In genomic region chr6:116667382-116667781, GRCm38 (mm10) we compare ENCODE assay signal across 22 mouse cellular contexts. TPM values are rescaled to one million over a fixed set of nuclear protein-coding genes. Genes with fewer than 3 reads are reported as not detected.
DNase-seq lines count a peak whose midpoint lies in the region; ATAC-seq and TF ChIP-seq lines count a peak whose summit lies in the region.
"Had no signal": no experiment of that assay in that cellular context is flagged by ENCODE, and none has a peak within 500 bp of the region (broad histone marks: within the 10 kb centered on the region; RNA-seq: fewer than 3 reads in every experiment).

No protein-coding gene starts in this region.

- no peak for TF ChIP-seq CTCF in hindbrain, postnatal 0 days (IDR thresholded peaks at IDR 0.05; ENCODE audit: low read depth)
- TF ChIP-seq CTCF in thymus, adult 2 months (IDR thresholded peaks at IDR 0.05; ENCODE audit: borderline replicate concordance, control insufficient read depth, extremely low read depth, insufficient read depth, low read length, poor library complexity), result no peak

- H3K27me3 ChIP-seq in hindbrain, embryonic 11.5 days (ENCODE audit: control insufficient read depth, insufficient read depth, low read length), result no peaks in the 10 kb centered on the region
- H3K27me3 ChIP-seq in hindbrain, postnatal 0 days (ENCODE audit: insufficient read depth, low read length), result no peaks in the 10 kb centered on the region
- H3K27me3 ChIP-seq in hindbrain, embryonic 14.5 days (ENCODE audit: control insufficient read depth, insufficient read depth, low read length), result no peaks in the 10 kb centered on the region
- H3K27me3 ChIP-seq in thymus, adult 2 months (ENCODE audit: control insufficient read depth, insufficient read depth, low read length), result no peaks in the 10 kb centered on the region

- H3K36me3 ChIP-seq in hindbrain, embryonic 11.5 days (ENCODE audit: control insufficient read depth, insufficient read depth, low read length), result no peaks in the 10 kb centered on the region
- no peaks in the 10 kb centered on the region for H3K36me3 ChIP-seq in hindbrain, postnatal 0 days (ENCODE audit: insufficient read depth, low read length)
- H3K36me3 ChIP-seq in hindbrain, embryonic 14.5 days (replicated peaks; ENCODE audit: control insufficient read depth, insufficient read depth), result no peaks in the 10 kb centered on the region
- H3K36me3 ChIP-seq in thymus, adult 2 months (ENCODE audit: control insufficient read depth, insufficient read depth, low read length), result no peaks in the 10 kb centered on the region
- H3K36me3 ChIP-seq: embryonic facial prominence, embryonic 10.5 days; heart, embryonic 12.5 days; limb, embryonic 12.5 days had no signal

- H3K9ac ChIP-seq in hindbrain, embryonic 11.5 days (ENCODE audit: low read depth, low read length), result no peak overlapping the region
- H3K9ac ChIP-seq in hindbrain, postnatal 0 days (replicated peaks; ENCODE audit: low read length), result no peak overlapping the region
- no peak overlapping the region for H3K9ac ChIP-seq in hindbrain, embryonic 14.5 days
- H3K9ac ChIP-seq: heart, embryonic 12.5 days; limb, embryonic 12.5 days; liver, postnatal 0 days had no signal

- no peak overlapping the region for H3K4me2 ChIP-seq in hindbrain, embryonic 11.5 days (replicated peaks; ENCODE audit: low read depth, low read length)
- H3K4me2 ChIP-seq in hindbrain, postnatal 0 days (ENCODE audit: low read depth, low read length), result no peak overlapping the region
- no peak overlapping the region for H3K4me2 ChIP-seq in hindbrain, embryonic 14.5 days (replicated peaks)
- H3K4me2 ChIP-seq: heart, embryonic 12.5 days; limb, embryonic 12.5 days; liver, embryonic 11.5 days had no signal

- no peak for TF ChIP-seq POLR2A in thymus, adult 2 months (IDR thresholded peaks at IDR 0.05; ENCODE audit: control insufficient read depth, extremely low read depth, insufficient read depth, low read length, poor library complexity)

- no peak overlapping the region for H3K4me3 ChIP-seq in hindbrain, embryonic 11.5 days (ENCODE audit: low read depth, low read length)
- H3K4me3 ChIP-seq in hindbrain, postnatal 0 days (ENCODE audit: low read length), result no peak overlapping the region
- H3K4me3 ChIP-seq in hindbrain, embryonic 14.5 days (replicated peaks; ENCODE audit: low read length), result no peak overlapping the region
- no peak overlapping the region for H3K4me3 ChIP-seq in thymus, adult 2 months (ENCODE audit: control insufficient read depth, insufficient read depth, low read length)
- H3K4me3 ChIP-seq: embryonic facial prominence, embryonic 10.5 days; heart, embryonic 12.5 days; limb, embryonic 12.5 days had no signal

- H3K27ac ChIP-seq in hindbrain, embryonic 11.5 days (ENCODE audit: low read depth, low read length), result peak overlapping the region; percentile 24
- H3K27ac ChIP-seq in hindbrain, postnatal 0 days, result no peak overlapping the region
- H3K27ac ChIP-seq in hindbrain, embryonic 14.5 days, result peak overlapping the region; percentile 32
- no peak overlapping the region for H3K27ac ChIP-seq in thymus, adult 2 months (ENCODE audit: control insufficient read depth, insufficient read depth, low read length)
- H3K27ac ChIP-seq: embryonic facial prominence, embryonic 10.5 days; limb, embryonic 12.5 days had no signal

- no peak for ATAC-seq in hindbrain, embryonic 11.5 days (ENCODE audit: low FRiP score)
- ATAC-seq in hindbrain, postnatal 0 days, result no peak
- no peak for ATAC-seq in hindbrain, embryonic 14.5 days (ENCODE audit: low FRiP score)
- ATAC-seq: liver, postnatal 0 days; lung, postnatal 0 days had no signal

- no peaks in the 10 kb centered on the region for H3K9me3 ChIP-seq in hindbrain, embryonic 11.5 days (ENCODE audit: control insufficient read depth, low read length)
- H3K9me3 ChIP-seq in hindbrain, postnatal 0 days (ENCODE audit: low read length), result no peaks in the 10 kb centered on the region
- H3K9me3 ChIP-seq in hindbrain, embryonic 14.5 days (ENCODE audit: control insufficient read depth, low read length), result no peaks in the 10 kb centered on the region
- H3K9me3 ChIP-seq: embryonic facial prominence, embryonic 10.5 days; heart, embryonic 12.5 days; limb, embryonic 12.5 days had no signal

- peak; percentile 51 for DNase-seq in hindbrain, embryonic 11.5 days (ENCODE audit: low spot score)
- DNase-seq in hindbrain, postnatal 0 days (ENCODE audit: low spot score), result no peak
- DNase-seq in 3134 (ENCODE audit: extremely low read depth, insufficient read length, low spot score) (peak; percentile 66), 3T3-L1 (ENCODE audit: low read depth, low spot score) (peak; percentile 53)
- DNase-seq in hindbrain, embryonic 14.5 days (ENCODE audit: low spot score), result no peak
- DNase-seq in thymus, adult 2 months, result no peak
- no peak for DNase-seq in Muller cell, postnatal 12 days (ENCODE audit: inconsistent ontology term)
- DNase-seq: adrenal gland, postnatal 36 days; cerebellum, adult 11 months; cerebellum, adult 9-11 months; gastrocnemius, postnatal 14 days; heart, adult 18-20 months; heart, postnatal 10 days; kidney, adult 11 months; kidney, postnatal 4 days; liver, postnatal 0 days; thymus, postnatal 36 days had no signal

- 68% methylated on average over 3 of the region's 3 CpGs for WGBS in hindbrain, embryonic 11.5 days
- 58% methylated on average over 3 of the region's 3 CpGs for WGBS in hindbrain, postnatal 0 days
- WGBS in hindbrain, embryonic 14.5 days, result 53% methylated on average over 3 of the region's 3 CpGs
- WGBS in thymus, adult 2 months, result 91% methylated on average over 3 of the region's 3 CpGs

- peaks cover 19% of the 10 kb centered on the region for H3K4me1 ChIP-seq in hindbrain, embryonic 11.5 days (replicated peaks; ENCODE audit: control insufficient read depth, insufficient read depth, low read length)
- peaks cover 20% of the 10 kb centered on the region for H3K4me1 ChIP-seq in hindbrain, postnatal 0 days (ENCODE audit: insufficient read depth, low read length)
- peaks cover 44% of the 10 kb centered on the region for H3K4me1 ChIP-seq in hindbrain, embryonic 14.5 days (replicated peaks; ENCODE audit: control insufficient read depth, insufficient read depth, low read length)
- H3K4me1 ChIP-seq in thymus, adult 2 months (replicated peaks; ENCODE audit: control insufficient read depth, insufficient read depth, low read length), result no peaks in the 10 kb centered on the region

RNA-seq across cellular contexts. Expression of gene Rassf4, which starts 6.4 kb away (rescaled TPM):
- 60.7 and 78.3 TPM in 2 replicates for polyA plus RNA-seq in hindbrain, embryonic 11.5 days (2014; fragmentation: Nextera tagmentation; extraction: Ambion mirVana)
- total RNA-seq in hindbrain, postnatal 0 days (2014; rRNA removed), result 18.2 and 37.1 TPM in 2 replicates
- 29.4 and 32.1 TPM in 2 replicates for polyA plus RNA-seq in hindbrain, postnatal 0 days (2015; fragmentation: Nextera tagmentation; extraction: Ambion mirVana)
- polyA plus RNA-seq in hindbrain, embryonic 14.5 days (2014; fragmentation: Nextera tagmentation; extraction: Ambion mirVana), result 30.3 and 33.1 TPM in 2 replicates
- polyA plus RNA-seq in thymus, adult 2 months (2012; rRNA removed), result 10.5 and 14.2 TPM in 2 replicates

RNA-seq across cellular contexts. Expression of gene Depp1, which starts 17.0 kb away (rescaled TPM):
- 9.8 and 12.0 TPM in 2 replicates for polyA plus RNA-seq in hindbrain, embryonic 11.5 days (2014; fragmentation: Nextera tagmentation; extraction: Ambion mirVana)
- total RNA-seq in hindbrain, postnatal 0 days (2014; rRNA removed), result 6.8 and 27.5 TPM in 2 replicates
- 4.2 and 4.8 TPM in 2 replicates for polyA plus RNA-seq in hindbrain, postnatal 0 days (2015; fragmentation: Nextera tagmentation; extraction: Ambion mirVana)
- 8.2 and 8.7 TPM in 2 replicates for polyA plus RNA-seq in hindbrain, embryonic 14.5 days (2014; fragmentation: Nextera tagmentation; extraction: Ambion mirVana)
- polyA plus RNA-seq in thymus, adult 2 months (2012; rRNA removed), result 5.9 and 6.5 TPM in 2 replicates

RNA-seq across cellular contexts. Expression of gene Zfp422, which starts 38.6 kb away (rescaled TPM):
- 313 and 337 TPM in 2 replicates for polyA plus RNA-seq in hindbrain, embryonic 11.5 days (2014; fragmentation: Nextera tagmentation; extraction: Ambion mirVana)
- total RNA-seq in hindbrain, postnatal 0 days (2014; rRNA removed), result 50.8 and 52.0 TPM in 2 replicates
- polyA plus RNA-seq in hindbrain, postnatal 0 days (2015; fragmentation: Nextera tagmentation; extraction: Ambion mirVana), result 97.1 and 101 TPM in 2 replicates
- 138 and 146 TPM in 2 replicates for polyA plus RNA-seq in hindbrain, embryonic 14.5 days (2014; fragmentation: Nextera tagmentation; extraction: Ambion mirVana)
- 42.6 and 50.1 TPM in 2 replicates for polyA plus RNA-seq in thymus, adult 2 months (2012; rRNA removed)

RNA-seq across cellular contexts. Expression of gene Tmem72, which starts 49.3 kb away (rescaled TPM):
- polyA plus RNA-seq in hindbrain, embryonic 11.5 days (2014; fragmentation: Nextera tagmentation; extraction: Ambion mirVana), result 0.07 and 0.12 TPM in 2 replicates
- 2.0 and 2.6 TPM in 2 replicates for total RNA-seq in hindbrain, postnatal 0 days (2014; rRNA removed)
- 3.8 and 4.6 TPM in 2 replicates for polyA plus RNA-seq in hindbrain, postnatal 0 days (2015; fragmentation: Nextera tagmentation; extraction: Ambion mirVana)
- 1.5 and 3.1 TPM in 2 replicates for polyA plus RNA-seq in hindbrain, embryonic 14.5 days (2014; fragmentation: Nextera tagmentation; extraction: Ambion mirVana)
- 0.04 TPM in 2 replicates for polyA plus RNA-seq in thymus, adult 2 months (2012; rRNA removed)
- polyA plus RNA-seq: liver, postnatal 0 days had no signal

Comparison
In these comparisons a context has a peak if more than half of its experiments do, and no peak if none do; other contexts are left out.
1. DNase-seq: peak in hindbrain, embryonic 11.5 days (single experiment), 3134 (single experiment) and 3T3-L1 (single experiment); none in hindbrain, postnatal 0 days (single experiment), hindbrain, embryonic 14.5 days (single experiment), thymus, adult 2 months (single experiment) and Muller cell, postnatal 12 days (single experiment).
2. H3K27ac ChIP-seq: peak in hindbrain, embryonic 11.5 days (single experiment) and hindbrain, embryonic 14.5 days (single experiment); none in hindbrain, postnatal 0 days (single experiment) and thymus, adult 2 months (single experiment).